Mouse (Mus musculus): ENCODE data around the gene Gins1.

Gins1 gene

GRCm38 (mm10) chr2:150929156-150929555 is 24.0 kb downstream of the Gins1 start:
- no peak for TF ChIP-seq GATA4 (IDR thresholded peaks at IDR 0.05; ENCODE audit: insufficient replicate concordance, low read length)

DNA sequence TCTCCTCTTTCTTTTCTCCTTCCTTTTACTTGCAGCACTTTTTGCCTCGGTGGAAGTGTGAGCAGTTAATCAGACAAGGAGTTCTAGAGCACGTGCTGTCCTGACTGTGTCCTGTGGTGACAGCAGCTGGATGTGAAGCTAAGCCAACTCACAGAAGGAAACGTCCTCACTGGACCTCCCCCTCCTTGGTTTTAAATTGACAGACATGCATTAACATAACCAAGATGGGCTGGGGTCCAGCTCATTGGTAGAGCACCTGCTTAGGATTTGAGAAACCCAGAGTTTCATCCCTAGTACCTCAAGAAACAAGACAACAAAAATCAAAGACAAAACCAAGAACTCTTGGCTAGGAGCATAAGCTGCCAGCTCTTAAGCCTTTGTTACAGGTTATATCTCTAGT is 25.6 kb downstream of the Gins1 start:
- TF ChIP-seq GATA4 (IDR thresholded peaks at IDR 0.05; ENCODE audit: insufficient replicate concordance, low read length) = no peak

- TF ChIP-seq GATA4 (IDR thresholded peaks at IDR 0.05; ENCODE audit: insufficient replicate concordance, low read length) = no peak
These were observed 28.3 kb downstream of the Gins1 start for GRCm38 (mm10) chr2:150933482-150933881.

GRCm38 (mm10) chr2:150934659-150935058 is 29.5 kb downstream of the Gins1 start:
- no peak for TF ChIP-seq GATA4 (IDR thresholded peaks at IDR 0.05; ENCODE audit: insufficient replicate concordance, low read length)

- no peak for TF ChIP-seq GATA4 (IDR thresholded peaks at IDR 0.05; ENCODE audit: insufficient replicate concordance, low read length)
These were observed 38.8 kb downstream of the Gins1 start for GRCm38 (mm10) chr2:150944017-150944416.

GRCm38 (mm10) chr2:150948786-150949185 is 43.6 kb downstream of the Gins1 start:
- TF ChIP-seq GATA4 (IDR thresholded peaks at IDR 0.05; ENCODE audit: insufficient replicate concordance, low read length) = no peak

DNA sequence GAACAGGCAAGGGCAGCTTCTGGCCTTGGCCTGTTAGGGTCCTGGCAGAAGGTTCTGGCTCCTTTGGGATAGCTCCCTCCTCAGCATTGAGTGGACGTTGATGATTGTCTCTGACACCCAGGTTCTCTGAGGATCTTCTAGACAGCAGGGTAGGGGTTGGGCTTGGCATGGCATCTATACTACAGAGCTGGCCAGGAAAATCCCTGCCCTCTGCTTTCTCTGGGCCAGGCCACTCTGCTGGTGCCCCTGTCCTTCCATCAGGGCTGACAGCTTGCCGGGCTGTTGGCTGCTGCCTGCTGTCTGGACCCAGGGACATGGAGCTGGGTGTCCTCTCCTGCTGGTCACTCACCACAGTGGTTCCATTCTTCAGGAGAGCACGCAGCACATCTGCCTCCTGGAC is 44.5 kb downstream of the Gins1 start:
- no peak for TF ChIP-seq GATA4 (IDR thresholded peaks at IDR 0.05; ENCODE audit: insufficient replicate concordance, low read length)

DNA sequence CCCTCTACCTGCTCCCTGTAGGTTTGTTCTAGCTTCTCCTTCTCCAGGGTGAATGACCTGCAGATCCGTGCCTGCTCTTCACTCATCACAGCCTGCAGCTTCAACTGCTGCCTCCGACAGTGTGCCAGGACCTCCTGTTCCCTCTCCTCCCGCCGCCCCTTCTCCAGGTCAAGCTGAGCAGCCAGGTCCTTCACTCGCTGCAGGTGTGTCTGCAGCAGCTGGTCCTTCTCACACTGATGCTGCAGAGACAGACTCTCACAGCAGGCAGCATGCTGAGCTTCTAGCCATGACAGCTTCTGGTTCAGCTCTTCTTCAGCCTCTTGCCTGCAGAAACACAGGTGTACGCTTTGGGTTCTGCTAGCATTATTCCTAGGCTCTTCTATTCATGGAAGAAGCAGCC is 44.9 kb downstream of the Gins1 start:
- TF ChIP-seq GATA4 (IDR thresholded peaks at IDR 0.05; ENCODE audit: insufficient replicate concordance, low read length) = no peak

DNA sequence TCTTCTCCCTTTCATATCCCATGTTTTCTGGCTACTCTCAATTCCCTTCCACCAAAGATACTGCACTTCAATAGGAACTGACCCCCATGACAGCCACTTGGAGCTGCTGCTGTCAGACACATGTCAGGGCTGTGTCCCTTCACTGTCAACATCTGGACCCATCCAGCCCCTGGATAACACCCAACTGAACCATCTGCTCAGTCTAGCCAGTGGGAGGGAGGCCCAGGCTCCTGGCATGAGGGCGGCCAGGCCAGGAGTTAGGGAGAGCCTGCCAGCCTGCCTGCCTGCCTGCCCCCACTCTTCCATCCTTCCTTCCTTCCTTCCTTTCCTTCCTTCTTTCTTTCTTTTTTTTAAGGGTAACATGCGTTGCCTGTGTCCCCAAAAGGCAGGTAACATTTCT is 46.0 kb downstream of the Gins1 start:
- TF ChIP-seq GATA4 (IDR thresholded peaks at IDR 0.05; ENCODE audit: insufficient replicate concordance, low read length) = no peak

GRCm38 (mm10) chr2:150955859-150956258 is 50.7 kb downstream of the Gins1 start:
- TF ChIP-seq GATA4 (IDR thresholded peaks at IDR 0.05; ENCODE audit: insufficient replicate concordance, low read length) = no peak

DNA sequence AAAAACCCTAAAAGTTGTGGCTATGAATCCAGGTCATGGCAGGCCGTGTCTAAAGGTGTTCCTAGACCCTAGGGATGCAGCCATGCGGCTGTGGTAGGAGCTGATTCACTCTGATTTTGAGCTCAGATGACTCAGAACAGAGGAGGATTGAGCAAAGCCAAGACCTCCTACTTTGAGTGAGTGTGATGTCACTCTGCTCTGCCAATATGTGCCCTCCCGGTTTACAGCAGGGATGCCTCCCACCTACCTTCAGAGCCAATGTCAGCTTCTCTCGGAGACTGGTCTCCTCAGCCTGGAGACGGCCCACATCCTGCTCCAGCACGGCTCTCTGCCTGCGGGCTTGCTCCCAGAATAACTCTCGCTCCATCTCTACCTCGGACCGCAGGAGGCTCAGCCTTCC is 54.3 kb downstream of the Gins1 start:
- no peak for TF ChIP-seq GATA4 (IDR thresholded peaks at IDR 0.05; ENCODE audit: insufficient replicate concordance, low read length)

DNA sequence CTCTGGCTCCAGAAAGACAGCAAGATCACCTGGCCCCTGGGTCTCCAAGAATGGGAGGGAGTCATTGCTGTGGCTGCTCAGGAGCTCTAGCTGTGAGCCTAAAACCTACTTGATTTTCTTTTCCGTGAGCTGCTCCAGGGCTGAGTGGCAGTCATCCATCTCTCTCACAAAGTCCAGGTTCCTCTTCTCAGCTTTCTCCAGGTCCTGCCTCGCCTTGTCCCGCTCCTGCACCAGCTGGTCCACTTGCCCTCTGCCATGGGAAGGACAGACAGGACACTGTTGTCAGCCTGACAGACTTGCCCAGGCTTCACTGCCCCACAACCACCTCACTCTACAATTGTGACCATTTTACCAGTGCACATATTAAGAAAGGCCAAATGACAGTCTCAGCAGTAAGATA is 58.0 kb downstream of the Gins1 start:
- TF ChIP-seq GATA4 (IDR thresholded peaks at IDR 0.05; ENCODE audit: insufficient replicate concordance, low read length) = no peak

GRCm38 (mm10) chr2:150964641-150965040 is 59.4 kb downstream of the Gins1 start:
- no peak for TF ChIP-seq GATA4 (IDR thresholded peaks at IDR 0.05; ENCODE audit: insufficient replicate concordance, low read length)

- TF ChIP-seq GATA4 (IDR thresholded peaks at IDR 0.05; ENCODE audit: insufficient replicate concordance, low read length) = no peak
These were observed 60.8 kb downstream of the Gins1 start for GRCm38 (mm10) chr2:150965951-150966350.

- TF ChIP-seq GATA4 (IDR thresholded peaks at IDR 0.05; ENCODE audit: insufficient replicate concordance, low read length) = no peak
These were observed 62.3 kb downstream of the Gins1 start for GRCm38 (mm10) chr2:150967491-150967890.

- no peak for TF ChIP-seq GATA4 (IDR thresholded peaks at IDR 0.05; ENCODE audit: insufficient replicate concordance, low read length)
These were observed 64.0 kb downstream of the Gins1 start for GRCm38 (mm10) chr2:150969231-150969630.

GRCm38 (mm10) chr2:150971856-150972255 is 66.7 kb downstream of the Gins1 start:
- no peak for TF ChIP-seq GATA4 (IDR thresholded peaks at IDR 0.05; ENCODE audit: insufficient replicate concordance, low read length)

- TF ChIP-seq GATA4 (IDR thresholded peaks at IDR 0.05; ENCODE audit: insufficient replicate concordance, low read length) = no peak
These were observed 67.5 kb downstream of the Gins1 start for GRCm38 (mm10) chr2:150972681-150973080.

All from liver, adult (tissue).